Mouse (Mus musculus): Measurements from ENCODE around the gene Axin2.
"Not testable (repeated sequence)": the region's sequence is repeated elsewhere in the genome, so short reads cannot be mapped to it uniquely, and the experiment has no call there.

The Axin2 gene

GRCm38 (mm10) chr11:108920158-108920635 is at the start of gene Axin2:
Axin2 (plus strand) TSS chr11:108920349.
- peak; percentile 95 for DNase-seq (ENCODE audit: low read depth, low spot score)

GRCm38 (mm10) chr11:108871284-108871683 is 48.9 kb upstream of the Axin2 start:
- DNase-seq (ENCODE audit: low read depth, low spot score): not testable (repeated sequence)

- DNase-seq (ENCODE audit: low read depth, low spot score): no peak
Measured at GRCm38 (mm10) chr11:108871748-108872147, 48.4 kb upstream of the Axin2 start.

- DNase-seq (ENCODE audit: low read depth, low spot score): no peak
Measured at GRCm38 (mm10) chr11:108876633-108877205, 43.4 kb upstream of the Axin2 start.

GRCm38 (mm10) chr11:108877520-108877919 is 42.6 kb upstream of the Axin2 start:
- no peak for DNase-seq (ENCODE audit: low read depth, low spot score)

GRCm38 (mm10) chr11:108880546-108880945 is 39.6 kb upstream of the Axin2 start:
- no peak for DNase-seq (ENCODE audit: low read depth, low spot score)

GRCm38 (mm10) chr11:108881662-108882061 is 38.5 kb upstream of the Axin2 start:
- DNase-seq (ENCODE audit: low read depth, low spot score): peak; percentile 41

GRCm38 (mm10) chr11:108885276-108885896 is 34.8 kb upstream of the Axin2 start:
- DNase-seq (ENCODE audit: low read depth, low spot score): peak; percentile 40

- no peak for DNase-seq (ENCODE audit: low read depth, low spot score)
Measured at GRCm38 (mm10) chr11:108886060-108886459, 34.1 kb upstream of the Axin2 start.

- no peak for DNase-seq (ENCODE audit: low read depth, low spot score)
Measured at GRCm38 (mm10) chr11:108889121-108889520, 31.0 kb upstream of the Axin2 start.

GRCm38 (mm10) chr11:108890544-108890943 is 29.6 kb upstream of the Axin2 start:
- DNase-seq (ENCODE audit: low read depth, low spot score): no peak

GRCm38 (mm10) chr11:108891111-108891870 is 28.9 kb upstream of the Axin2 start:
- peak; percentile 80 for DNase-seq (ENCODE audit: low read depth, low spot score)

GRCm38 (mm10) chr11:108891871-108892380 is 28.2 kb upstream of the Axin2 start:
- no peak for DNase-seq (ENCODE audit: low read depth, low spot score)

GRCm38 (mm10) chr11:108892406-108892805 is 27.7 kb upstream of the Axin2 start:
- DNase-seq (ENCODE audit: low read depth, low spot score): no peak

GRCm38 (mm10) chr11:108893232-108893790 is 26.8 kb upstream of the Axin2 start:
- no peak for DNase-seq (ENCODE audit: low read depth, low spot score)

- peak; percentile 42 for DNase-seq (ENCODE audit: low read depth, low spot score)
Measured at GRCm38 (mm10) chr11:108893855-108894510, 26.2 kb upstream of the Axin2 start.

GRCm38 (mm10) chr11:108897034-108897433 is 23.1 kb upstream of the Axin2 start:
- DNase-seq (ENCODE audit: low read depth, low spot score): no peak

GRCm38 (mm10) chr11:108898063-108898462 is 22.1 kb upstream of the Axin2 start:
- DNase-seq (ENCODE audit: low read depth, low spot score): no peak

- no peak for DNase-seq (ENCODE audit: low read depth, low spot score)
Measured at GRCm38 (mm10) chr11:108898483-108898882, 21.7 kb upstream of the Axin2 start.

- DNase-seq (ENCODE audit: low read depth, low spot score): no peak
Measured at GRCm38 (mm10) chr11:108900718-108901488, 19.2 kb upstream of the Axin2 start.

- no peak for DNase-seq (ENCODE audit: low read depth, low spot score)
Measured at GRCm38 (mm10) chr11:108901670-108902069, 18.5 kb upstream of the Axin2 start.

Measured in mesoderm, embryonic 11.5 days (tissue).